Mouse (Mus musculus) midbrain, embryonic 14.5 days (tissue): ENCODE measurements around the gene Ubash3b. TPM values are rescaled to one million over a fixed set of nuclear protein-coding genes. Genes with fewer than 3 reads are reported as not detected.

Experiments used
- ATAC-seq: fragments of 200-750 bp; cut with Nextera tagmentation; 2 replicates; pipeline ENCODE4 v1.8.0; 2017; ENCODE audit warnings: moderate number of reproducible peaks, moderate library complexity; ENCODE audit not compliant: low FRiP score, low TSS enrichment
- DNase-seq: peaks from one replicate; pipeline ENCODE4 v3.0.0-alpha.2; 2015
- H3K27ac ChIP-seq: fragments of 300-500 bp; sonication (generic); replicated peaks from 2 replicates; pipeline ENCODE4 v1.5.1; 2014; ENCODE audit warnings: mild to moderate bottlenecking, low read depth, low read length, moderate library complexity
- H3K27me3 ChIP-seq: fragments of 300-500 bp; sonication (generic); 2 replicates; pipeline ENCODE4 v1.6.1; 2014; ENCODE audit warnings: low read length, control low read depth, mixed read lengths; ENCODE audit not compliant: control insufficient read depth, insufficient read depth
- H3K36me3 ChIP-seq: fragments of 300-500 bp; sonication (generic); 2 replicates; pipeline ENCODE4 v1.6.1; 2014; ENCODE audit warnings: low read length, control low read depth; ENCODE audit not compliant: control insufficient read depth, insufficient read depth
- H3K4me1 ChIP-seq: fragments of 300-500 bp; sonication (generic); 2 replicates; pipeline ENCODE4 v1.6.1; 2014; ENCODE audit warnings: mild to moderate bottlenecking, antibody characterized with exemption, low read length, control low read depth; ENCODE audit not compliant: control insufficient read depth, insufficient read depth
- H3K4me2 ChIP-seq: fragments of 300-500 bp; sonication (generic); 2 replicates; pipeline ENCODE4 v1.6.1; 2014; ENCODE audit warnings: mild to moderate bottlenecking, low read length, moderate library complexity
- H3K4me3 ChIP-seq: fragments of 300-500 bp; sonication (generic); replicated peaks from 2 replicates; pipeline ENCODE4 v1.5.1; 2014; ENCODE audit warnings: low read depth, low read length
- H3K9ac ChIP-seq: fragments of 300-500 bp; sonication (generic); replicated peaks from 2 replicates; pipeline ENCODE4 v1.6.1; 2014; ENCODE audit warnings: mild to moderate bottlenecking, low read length, moderate library complexity
- H3K9me3 ChIP-seq: fragments of 300-500 bp; sonication (generic); 2 replicates; pipeline ENCODE4 v1.6.1; 2016; ENCODE audit warnings: low read length, control low read depth, mixed read lengths; ENCODE audit not compliant: control insufficient read depth
- WGBS: fragments of 180-500 bp; shearing (Covaris S2); extraction: QIAGEN DNeasy Blood & Tissue Kit; methylation state at CpG from one replicate; pipeline ENCODE4 v1.1.7; 2014; 5-methylcytosine and 5-hydroxymethylcytosine counted together
- polyA plus RNA-seq: library from polyadenylated mRNA; unstranded; fragments of >200 nt; fragmentation: Nextera tagmentation; extraction: Ambion mirVana; gene quantifications from 2 replicates; pipeline ENCODE4 v1.2.1, GENCODE M21; 2014

Gene Ubash3b
- polyA plus RNA-seq, 1 experiment from 2014 or later = 18.9 TPM

GRCm38 (mm10) chr9:41191651-41192210, 30.2 kb upstream of the Ubash3b start:
- Histone ChIP-seq H3K36me3 (no peaks in the 10 kb centered on the region), H3K27me3 (no peaks in the 10 kb centered on the region), H3K9ac (no peak overlapping the region), H3K27ac (peak overlapping the region; percentile 15; the same call in 1 of the 2 replicates), H3K4me3 (no peak overlapping the region), H3K4me1 (no peaks in the 10 kb centered on the region), H3K4me2 (no peak overlapping the region), H3K9me3 (no peaks in the 10 kb centered on the region)
- WGBS = 71% methylated on average over 9 of the region's 9 CpGs
- DNase-seq = no peak
- 0 out of 2 replicates have a peak, but pooled peaks have one; percentile 17 for ATAC-seq

- ATAC-seq (peak; percentile 84), DNase-seq (peak; percentile 94)
- Histone ChIP-seq H3K4me2 (no peak overlapping the region), H3K4me1 (no peaks in the 10 kb centered on the region), H3K36me3 (no peaks in the 10 kb centered on the region), H3K9ac (no peak overlapping the region; the same call in 1 of the 2 replicates), H3K4me3 (no peak overlapping the region), H3K9me3 (no peaks in the 10 kb centered on the region), H3K27me3 (no peaks in the 10 kb centered on the region), H3K27ac (peak overlapping the region; percentile 15; the same call in 1 of the 2 replicates)
- 23% methylated on average over 9 of the region's 9 CpGs for WGBS
These were observed 29.4 kb upstream of the Ubash3b start for GRCm38 (mm10) chr9:41190745-41191482.

- Histone ChIP-seq H3K4me2 (no peak overlapping the region), H3K36me3 (no peaks in the 10 kb centered on the region), H3K9me3 (no peaks in the 10 kb centered on the region), H3K9ac (no peak overlapping the region), H3K4me1 (no peaks in the 10 kb centered on the region), H3K4me3 (no peak overlapping the region), H3K27me3 (no peaks in the 10 kb centered on the region), H3K27ac (no peak overlapping the region)
- WGBS = 87% methylated on average over 4 of the region's 4 CpGs
- no peak for ATAC-seq
- no peak for DNase-seq
These were observed 26.4 kb upstream of the Ubash3b start for GRCm38 (mm10) chr9:41187939-41188338.

- 86% methylated on average over 9 of the region's 9 CpGs for WGBS
- Histone ChIP-seq H3K4me3 (no peak overlapping the region), H3K4me2 (no peak overlapping the region), H3K27ac (no peak overlapping the region), H3K9me3 (no peaks in the 10 kb centered on the region), H3K36me3 (no peaks in the 10 kb centered on the region), H3K27me3 (no peaks in the 10 kb centered on the region), H3K9ac (no peak overlapping the region), H3K4me1 (no peaks in the 10 kb centered on the region)
- ATAC-seq = no peak
- DNase-seq = no peak
These were observed 26.0 kb upstream of the Ubash3b start for GRCm38 (mm10) chr9:41187498-41187897.

DNA sequence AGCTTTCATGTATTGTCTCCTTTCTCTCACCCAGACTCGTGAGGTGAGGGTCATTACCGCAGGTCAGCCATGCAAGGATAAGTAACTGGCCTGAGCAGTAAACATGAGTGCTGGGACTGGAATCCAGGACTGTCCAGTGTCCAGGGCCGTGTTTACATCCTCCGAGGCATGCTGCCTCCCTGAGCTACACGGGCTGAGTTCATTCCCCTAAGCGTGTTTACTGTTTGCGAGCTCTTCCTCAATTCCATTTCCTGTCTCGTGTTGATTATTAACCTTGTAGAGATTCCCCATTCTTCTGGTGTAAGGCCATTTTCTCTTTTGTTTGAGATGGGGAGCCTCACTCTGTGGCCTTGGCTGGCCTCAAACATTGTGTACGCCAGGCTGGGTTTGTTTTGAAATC, 23.8 kb upstream of the Ubash3b start:
- no peak for DNase-seq
- Histone ChIP-seq H3K36me3 (no peaks in the 10 kb centered on the region), H3K27ac (no peak overlapping the region), H3K9ac (no peak overlapping the region), H3K4me3 (no peak overlapping the region), H3K4me2 (no peak overlapping the region), H3K27me3 (no peaks in the 10 kb centered on the region), H3K4me1 (no peaks in the 10 kb centered on the region), H3K9me3 (no peaks in the 10 kb centered on the region)
- WGBS = 61% methylated on average over 9 of the region's 9 CpGs
- ATAC-seq = no peak

- Histone ChIP-seq H3K9ac (no peak overlapping the region), H3K4me1 (no peaks in the 10 kb centered on the region), H3K4me3 (no peak overlapping the region), H3K4me2 (no peak overlapping the region), H3K36me3 (no peaks in the 10 kb centered on the region), H3K9me3 (no peaks in the 10 kb centered on the region), H3K27ac (no peak overlapping the region), H3K27me3 (no peaks in the 10 kb centered on the region)
- no peak for ATAC-seq
- DNase-seq = peak; percentile 81
These were observed 21.1 kb upstream of the Ubash3b start for GRCm38 (mm10) chr9:41182550-41182949.

- H3K9me3 ChIP-seq = no peaks in the 10 kb centered on the region
- WGBS = 81% methylated on average over 8 of the region's 8 CpGs
These were observed 20.3 kb upstream of the Ubash3b start for GRCm38 (mm10) chr9:41181803-41182202.

GRCm38 (mm10) chr9:41181372-41181771, 19.9 kb upstream of the Ubash3b start:
- Histone ChIP-seq H3K27me3 (no peaks in the 10 kb centered on the region), H3K27ac (no peak overlapping the region), H3K4me2 (no peak overlapping the region), H3K36me3 (no peaks in the 10 kb centered on the region), H3K4me3 (no peak overlapping the region), H3K9ac (no peak overlapping the region), H3K4me1 (no peaks in the 10 kb centered on the region), H3K9me3 (no peaks in the 10 kb centered on the region)
- DNase-seq = no peak
- ATAC-seq = no peak
- 91% methylated on average over 9 of the region's 9 CpGs for WGBS

More at GRCm38 (mm10) chr9:41181803-41182202, 20.3 kb upstream of the Ubash3b start:
- Histone ChIP-seq H3K27ac (no peak overlapping the region), H3K36me3 (no peaks in the 10 kb centered on the region), H3K4me3 (no peak overlapping the region), H3K9ac (no peak overlapping the region), H3K4me2 (no peak overlapping the region), H3K4me1 (no peaks in the 10 kb centered on the region), H3K27me3 (no peaks in the 10 kb centered on the region)
- DNase-seq (no peak), ATAC-seq (no peak)

DNA sequence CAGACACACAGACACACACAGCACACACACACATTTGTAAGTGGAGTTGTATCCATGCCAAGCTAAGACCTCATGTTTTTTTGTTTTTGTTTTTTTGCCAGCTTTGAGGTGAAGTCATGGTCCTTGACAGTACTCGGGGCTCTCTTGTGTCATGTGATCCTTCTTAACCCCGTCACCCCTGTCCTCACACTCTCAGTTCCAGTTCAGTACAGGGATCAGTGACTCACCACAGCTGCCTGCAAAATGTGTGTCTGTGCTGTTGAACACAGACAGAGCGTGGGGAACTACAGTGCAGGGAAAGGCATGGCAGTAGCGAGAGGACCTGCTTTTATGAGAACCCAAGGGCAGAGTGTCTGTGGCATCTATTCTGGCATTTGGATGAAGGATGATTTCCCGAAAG, 17.6 kb upstream of the Ubash3b start:
- no peak for DNase-seq
- Histone ChIP-seq H3K27ac (no peak overlapping the region), H3K9me3 (no peaks in the 10 kb centered on the region), H3K9ac (no peak overlapping the region), H3K36me3 (no peaks in the 10 kb centered on the region), H3K4me3 (no peak overlapping the region), H3K4me1 (no peaks in the 10 kb centered on the region), H3K4me2 (no peak overlapping the region), H3K27me3 (no peaks in the 10 kb centered on the region)
- ATAC-seq = no peak
- 85% methylated on average over 5 of the region's 5 CpGs for WGBS
